Mouse (Mus musculus) cerebellum, adult 18-20 months (tissue): ENCODE results near the gene Emc8.

ENCODE experiments used
- DNase-seq, 2 experiments: peaks; one replicate each; pipeline ENCODE4 v3.0.0; 2021

Emc8 gene

GRCm38 (mm10) chr8:120633665-120634271 lies 34.6 kb downstream of the Emc8 start:
- no peak for DNase-seq

GRCm38 (mm10) chr8:120632969-120633664 lies 35.3 kb downstream of the Emc8 start:
- DNase-seq, result no peak

- no peak for DNase-seq
Measured at GRCm38 (mm10) chr8:120631441-120632375, 36.7 kb downstream of the Emc8 start.

- DNase-seq, result no peak
Measured at GRCm38 (mm10) chr8:120630848-120631247, 37.5 kb downstream of the Emc8 start.

GRCm38 (mm10) chr8:120630031-120630430 lies 38.3 kb downstream of the Emc8 start:
- DNase-seq, result no peak

GRCm38 (mm10) chr8:120627298-120627697 lies 41.1 kb downstream of the Emc8 start:
- DNase-seq, result peak; percentile 55 to 69

GRCm38 (mm10) chr8:120626461-120626860 lies 41.9 kb downstream of the Emc8 start:
- no peak for DNase-seq

- no peak for DNase-seq
Measured at GRCm38 (mm10) chr8:120623608-120624007, 44.8 kb downstream of the Emc8 start.

GRCm38 (mm10) chr8:120622161-120622560 lies 46.2 kb downstream of the Emc8 start:
- no peak for DNase-seq

- no peak for DNase-seq
Measured at GRCm38 (mm10) chr8:120620441-120620840, 47.9 kb downstream of the Emc8 start.

- DNase-seq, result peak in 1 of 2 experiments; percentile 23
Measured at GRCm38 (mm10) chr8:120619235-120620180, 48.9 kb downstream of the Emc8 start.

- DNase-seq, result peak; percentile 63 to 76
Measured at GRCm38 (mm10) chr8:120618110-120618509, 50.3 kb downstream of the Emc8 start.

GRCm38 (mm10) chr8:120616663-120617626 lies 51.4 kb downstream of the Emc8 start:
- no peak for DNase-seq

GRCm38 (mm10) chr8:120614491-120614890 lies 53.9 kb downstream of the Emc8 start:
- no peak for DNase-seq

GRCm38 (mm10) chr8:120610824-120611223 lies 57.5 kb downstream of the Emc8 start:
- DNase-seq, result no peak

GRCm38 (mm10) chr8:120607885-120608284 lies 60.5 kb downstream of the Emc8 start:
- peak; percentile 80 to 84 for DNase-seq

GRCm38 (mm10) chr8:120607460-120607859 lies 60.9 kb downstream of the Emc8 start:
- no peak for DNase-seq
